ENCODE assay signal across 22 mouse cellular contexts in the genomic region with DNA sequence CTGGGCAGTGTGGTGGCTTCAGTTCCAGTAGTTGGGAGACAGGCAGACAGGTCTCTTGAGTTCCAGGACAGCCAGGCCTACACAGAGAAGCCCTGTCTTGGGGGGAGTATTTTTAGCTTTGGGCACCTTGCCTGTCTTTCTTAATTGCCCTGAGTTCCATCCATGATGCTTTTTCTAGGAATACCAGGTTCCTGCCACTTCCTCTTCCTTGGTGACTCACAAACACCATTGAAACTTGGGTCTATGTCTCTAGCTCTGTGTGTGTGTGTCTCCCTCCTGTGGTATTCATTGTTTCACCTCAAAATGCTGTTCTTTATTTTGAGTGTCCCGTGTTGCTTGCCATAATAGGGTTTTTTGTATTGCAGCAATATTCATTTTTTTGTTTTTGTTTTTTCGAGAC. TPM values are rescaled to one million over a fixed set of nuclear protein-coding genes. Genes with fewer than 3 reads are reported as not detected.
A peak's percentile ranks its signal among the peaks of the same experiment; 100 is the strongest.
DNase-seq lines count a peak whose midpoint lies in the region; ATAC-seq and TF ChIP-seq lines count a peak whose summit lies in the region.
"Had no signal": no experiment of that assay in that cellular context is flagged by ENCODE, and none has a peak within 500 bp of the region (broad histone marks: within the 10 kb centered on the region; RNA-seq: fewer than 3 reads in every experiment).

No protein-coding gene starts in this region.

- H3K27ac ChIP-seq in layer of hippocampus, adult 2 months = no peak overlapping the region
- peak overlapping the region; percentile 35 for H3K27ac ChIP-seq in liver, embryonic 16.5 days (ENCODE audit: low read length)
- H3K27ac ChIP-seq: hindbrain, embryonic 15.5 days; limb, embryonic 15.5 days; midbrain, embryonic 12.5 days; neural tube, embryonic 15.5 days had no signal

- no peaks in the 10 kb centered on the region for H3K27me3 ChIP-seq in erythroblast, embryonic 14.5 days (ENCODE audit: control insufficient read depth)
- no peaks in the 10 kb centered on the region for H3K27me3 ChIP-seq in liver, embryonic 16.5 days (ENCODE audit: control insufficient read depth, insufficient read depth, low read depth, low read length)
- H3K27me3 ChIP-seq: hindbrain, embryonic 15.5 days; limb, embryonic 15.5 days; midbrain, embryonic 12.5 days; neural tube, embryonic 15.5 days had no signal

- 80% methylated on average over 2 of the region's 2 CpGs for WGBS in liver, embryonic 16.5 days (ENCODE audit: insufficient replicate concordance)

- peak overlapping the region; percentile 96 for H3K4me3 ChIP-seq in erythroblast, embryonic 14.5 days (replicated peaks)
- H3K4me3 ChIP-seq in layer of hippocampus, adult 2 months = no peak overlapping the region
- H3K4me3 ChIP-seq in liver, embryonic 16.5 days (ENCODE audit: low read depth, low read length) = no peak overlapping the region
- H3K4me3 ChIP-seq: hindbrain, embryonic 15.5 days; limb, embryonic 15.5 days; midbrain, embryonic 12.5 days; myocyte; neural tube, embryonic 15.5 days had no signal

- no peak for DNase-seq in layer of hippocampus, adult 2 months (ENCODE audit: low spot score in 2 of 2)
- DNase-seq in layer of hippocampus, adult 18-20 months (ENCODE audit: low spot score in 2 of 2) = no peak
- DNase-seq in Muller cell, postnatal 12 days (ENCODE audit: inconsistent ontology term) = peak; percentile 19
- DNase-seq in urinary bladder, postnatal 14 days (ENCODE audit: low spot score) = no peak
- no peak for DNase-seq in adrenal gland, postnatal 10 days
- DNase-seq: cerebellum, postnatal 10 days; embryo, embryonic 11 days; heart, postnatal 14 days; kidney, adult 18-20 months; kidney, postnatal 25 days; right cerebral cortex, postnatal 4 days had no signal

- H3K9ac ChIP-seq in liver, embryonic 16.5 days (ENCODE audit: low read depth, low read length) = no peak overlapping the region
- H3K9ac ChIP-seq: hindbrain, embryonic 15.5 days; limb, embryonic 15.5 days; midbrain, embryonic 12.5 days; neural tube, embryonic 15.5 days had no signal

- ATAC-seq in erythroblast, adult 5-6 weeks (replicated peaks; ENCODE audit: low FRiP score, poor library complexity, severe bottlenecking) = no peak
- no peak for ATAC-seq in liver, embryonic 16.5 days (ENCODE audit: low read depth)
- ATAC-seq: forebrain, embryonic 14.5 days had no signal

- H3K4me1 ChIP-seq in erythroblast, embryonic 14.5 days (ENCODE audit: control insufficient read depth) = peaks cover 93% of the 10 kb centered on the region
- H3K4me1 ChIP-seq in liver, embryonic 16.5 days (ENCODE audit: control insufficient read depth, low read depth, low read length) = peaks cover 67% of the 10 kb centered on the region

- H3K9me3 ChIP-seq in erythroblast, embryonic 14.5 days (ENCODE audit: control insufficient read depth, low read length) = no peaks in the 10 kb centered on the region
- no peaks in the 10 kb centered on the region for H3K9me3 ChIP-seq in liver, embryonic 16.5 days (replicated peaks; ENCODE audit: control insufficient read depth, low read length)
- H3K9me3 ChIP-seq: hindbrain, embryonic 15.5 days; limb, embryonic 15.5 days; midbrain, embryonic 12.5 days; neural tube, embryonic 15.5 days had no signal

- peaks cover 100% of the 10 kb centered on the region for H3K36me3 ChIP-seq in erythroblast, embryonic 14.5 days (ENCODE audit: control insufficient read depth)
- H3K36me3 ChIP-seq in liver, embryonic 16.5 days (ENCODE audit: control insufficient read depth, insufficient read depth) = peaks cover 47% of the 10 kb centered on the region

- peak; percentile 25 for TF ChIP-seq CTCF in layer of hippocampus, adult 2 months (conservative IDR thresholded peaks at IDR 0.05)

- no peak overlapping the region for H3K4me2 ChIP-seq in liver, embryonic 16.5 days (ENCODE audit: low read depth, low read length)
- H3K4me2 ChIP-seq: hindbrain, embryonic 15.5 days; limb, embryonic 15.5 days; midbrain, embryonic 12.5 days; neural tube, embryonic 15.5 days had no signal

RNA-seq across cellular contexts. Expression of gene Anp32b, which starts 7.7 kb away (rescaled TPM):
- 431 and 451 TPM in 2 replicates for polyA plus RNA-seq in erythroblast, embryonic 14.5 days (2012)
- total RNA-seq in erythroblast, adult 5-6 weeks (2015; ENCODE audit: low replicate concordance) = 423 and 438 TPM in 2 replicates
- 88.0 and 170 TPM in 2 replicates for total RNA-seq in erythroblast, adult 5-6 weeks (2017; ENCODE audit: low replicate concordance)
- total RNA-seq in layer of hippocampus, adult 2 months (2021) = 10 to 100 TPM; 54.4 to 56.5 TPM
- 10 to 100 TPM; 54.9 to 56.1 TPM for total RNA-seq in layer of hippocampus, adult 18-20 months (2021)
- 318 and 338 TPM in 2 replicates for polyA plus RNA-seq in liver, embryonic 16.5 days (2015; fragmentation: Nextera tagmentation; extraction: Ambion mirVana)
- total RNA-seq in adrenal gland, postnatal 10 days (2021) = 100 to 1,000 TPM; 136 to 141 TPM

RNA-seq across cellular contexts. Expression of gene Nans, which starts 30.6 kb away (rescaled TPM):
- polyA plus RNA-seq in erythroblast, embryonic 14.5 days (2012) = 7.2 and 7.6 TPM in 2 replicates
- 17.3 and 25.7 TPM in 2 replicates for total RNA-seq in erythroblast, adult 5-6 weeks (2015; ENCODE audit: low replicate concordance)
- 13.1 and 16.7 TPM in 2 replicates for total RNA-seq in erythroblast, adult 5-6 weeks (2017; ENCODE audit: low replicate concordance)
- 10 to 100 TPM; 17.5 to 20.1 TPM for total RNA-seq in layer of hippocampus, adult 2 months (2021)
- total RNA-seq in layer of hippocampus, adult 18-20 months (2021) = 10 to 100 TPM; 16.0 to 17.4 TPM
- 40.5 and 48.3 TPM in 2 replicates for polyA plus RNA-seq in liver, embryonic 16.5 days (2015; fragmentation: Nextera tagmentation; extraction: Ambion mirVana)
- total RNA-seq in adrenal gland, postnatal 10 days (2021) = 10 to 100 TPM; 38.3 to 41.0 TPM

RNA-seq across cellular contexts. Expression of gene Hemgn, which starts 45.1 kb away (rescaled TPM):
- polyA plus RNA-seq in erythroblast, embryonic 14.5 days (2012) = 36.9 and 40.4 TPM in 2 replicates
- 294 and 312 TPM in 2 replicates for total RNA-seq in erythroblast, adult 5-6 weeks (2015; ENCODE audit: low replicate concordance)
- 420 and 452 TPM in 2 replicates for total RNA-seq in erythroblast, adult 5-6 weeks (2017; ENCODE audit: low replicate concordance)
- total RNA-seq in layer of hippocampus, adult 2 months (2021) = not detected
- total RNA-seq in layer of hippocampus, adult 18-20 months (2021) = not detected
- polyA plus RNA-seq in liver, embryonic 16.5 days (2015; fragmentation: Nextera tagmentation; extraction: Ambion mirVana) = 375 and 394 TPM in 2 replicates
- total RNA-seq in adrenal gland, postnatal 10 days (2021) = 1 to 10 TPM; 3.4 to 6.7 TPM
- total RNA-seq: layer of hippocampus, postnatal 10 days; left cerebral cortex, postnatal 14 days had no signal
- polyA plus RNA-seq: forebrain, embryonic 14.5 days; myocyte had no signal

Comparison
In these comparisons a context has a peak if more than half of its experiments do, and no peak if none do; other contexts are left out.
1. RNA of gene Hemgn, which starts 45.1 kb away (total RNA-seq): 294 to 452 TPM in erythroblast, adult 5-6 weeks; 3.4 to 6.7 TPM in adrenal gland, postnatal 10 days, not detected in layer of hippocampus, adult 18-20 months and not detected in layer of hippocampus, adult 2 months; every median in the first group is over 10 times any median in the second.